Mouse (Mus musculus) 416B (cell line): Measurements from ENCODE around the gene Slc6a20a.
A peak's percentile ranks its signal among the peaks of the same experiment; 100 is the strongest.
"Not testable (repeated sequence)": the region's sequence is repeated elsewhere in the genome, so short reads cannot be mapped to it uniquely, and the experiment has no call there.

ENCODE experiments used
- DNase-seq: peaks from one replicate; pipeline ENCODE4 v3.0.0; 2011; ENCODE audit warnings: low read depth

Slc6a20a gene

DNA sequence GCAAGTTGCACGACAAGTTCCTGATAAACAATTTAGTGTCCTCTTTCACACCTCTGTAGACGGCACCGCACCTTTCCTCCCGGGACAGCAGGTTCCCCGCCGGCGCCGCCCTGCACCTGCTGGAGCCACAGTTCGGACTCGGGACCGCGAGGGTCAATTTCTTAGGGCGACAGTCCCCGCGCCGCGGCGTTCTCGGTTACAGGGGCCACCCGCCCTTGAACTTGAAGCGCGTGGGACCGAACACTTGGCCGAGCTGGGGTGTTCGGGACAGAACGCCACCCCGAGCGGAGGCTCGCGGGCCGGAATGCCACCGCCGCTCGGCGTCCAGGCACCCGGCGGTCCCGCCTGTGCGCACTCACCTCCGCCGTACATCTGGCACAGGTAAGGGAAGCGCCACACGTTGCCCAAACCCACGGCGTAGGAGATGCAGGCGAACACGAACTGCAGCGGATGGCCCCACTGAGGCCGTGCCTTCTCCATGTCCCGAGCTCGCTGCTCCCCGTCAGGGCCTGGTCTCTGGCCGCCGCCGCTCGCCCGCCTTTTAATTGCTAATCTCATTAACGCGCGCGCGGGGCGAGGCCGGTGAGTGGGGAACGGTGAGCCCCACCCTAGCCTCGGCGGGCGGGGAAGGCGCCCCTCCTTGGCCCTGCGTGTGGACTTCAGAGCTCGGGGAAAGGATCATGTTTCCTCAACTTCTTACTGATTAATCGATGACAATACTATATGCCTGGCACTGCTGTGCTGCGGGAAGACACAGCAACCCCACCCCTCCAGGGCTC is at the start of gene Slc6a20a, which contains the start of gene Ccr9:
TSS of gene Slc6a20a (minus strand) at position 559 of the 779 bp plus-strand sequence.
TSS of gene Ccr9 (plus strand) at position 113 of the 779 bp plus-strand sequence.
- no peak for DNase-seq

DNA sequence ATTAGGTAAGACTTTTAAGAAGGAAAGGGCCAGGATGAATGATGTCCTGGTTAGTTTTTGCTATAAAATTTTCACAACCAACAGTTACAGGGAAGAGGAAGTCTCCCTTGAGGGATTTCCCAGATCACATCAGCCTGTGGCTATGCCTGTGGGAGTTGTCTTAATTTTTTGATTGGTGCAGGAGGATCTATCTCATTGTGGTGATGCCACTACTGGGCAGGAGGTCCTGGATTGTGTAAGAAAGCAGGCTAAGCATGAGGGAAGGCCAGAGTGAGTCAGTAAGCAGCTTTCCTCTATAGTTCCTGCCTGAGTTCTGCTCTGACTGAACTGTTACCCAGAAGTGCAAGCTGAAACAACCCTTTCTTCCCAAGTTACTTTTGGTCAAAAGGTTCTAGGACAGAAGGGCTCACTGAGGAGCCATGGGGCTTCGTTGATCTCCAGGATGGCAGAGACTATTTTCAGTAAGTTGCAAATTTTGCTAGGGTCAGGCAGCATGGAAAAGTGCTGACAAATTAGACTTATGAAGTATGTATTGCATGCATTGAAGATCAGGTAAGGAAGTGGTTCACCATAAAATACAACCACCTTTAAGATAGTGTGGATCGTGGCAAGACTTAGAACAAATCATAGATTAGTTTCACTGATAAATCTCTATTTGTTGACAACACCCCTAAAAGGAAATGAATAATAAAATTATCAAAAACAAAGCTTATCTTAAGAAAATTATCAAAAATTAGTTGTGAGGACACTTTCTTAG is 44.2 kb upstream of the Slc6a20a start:
- peak; percentile 65 for DNase-seq

DNA sequence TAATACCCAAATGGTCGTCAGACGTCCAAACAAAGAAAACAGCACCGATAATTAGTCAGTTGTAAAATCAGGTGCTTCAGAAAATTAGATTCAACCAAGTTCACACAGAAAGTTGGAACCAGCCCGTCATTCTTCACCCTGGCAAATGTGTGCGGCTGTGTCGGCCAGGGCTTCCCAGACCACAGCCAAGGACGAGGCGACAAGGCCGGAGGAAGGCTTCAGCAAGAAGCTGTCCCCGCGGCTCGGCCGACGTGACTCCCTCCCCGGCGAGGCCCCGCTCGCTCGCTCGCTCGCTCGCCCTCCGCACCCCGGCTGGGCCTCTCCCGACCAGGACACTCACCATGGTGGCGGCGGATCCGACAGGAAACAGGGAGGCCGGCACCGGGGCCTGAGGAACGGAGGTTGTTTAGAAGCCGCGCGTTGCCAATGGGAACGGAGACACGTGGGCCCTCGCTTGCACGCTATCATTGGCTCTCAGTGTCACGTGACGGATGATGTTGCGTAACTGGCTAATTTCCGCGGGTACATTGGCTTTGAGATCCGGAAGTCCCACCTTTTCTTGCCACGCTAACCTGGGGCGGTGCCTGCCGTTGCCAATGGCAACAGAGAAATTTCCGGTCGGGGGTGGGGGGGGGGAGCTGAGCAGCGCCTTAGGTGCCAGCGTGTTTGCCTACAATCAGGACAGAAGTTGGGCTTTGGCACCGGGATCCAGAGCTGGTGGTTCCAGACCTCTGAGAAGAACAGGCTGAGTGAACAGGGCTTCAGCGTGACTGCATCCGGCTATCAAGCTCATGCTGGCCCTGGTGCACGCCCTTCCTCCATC is 38.7 kb upstream of the Slc6a20a start, which contains the start of gene Lztfl1:
TSS of gene Lztfl1 (minus strand) at position 512 of the 823 bp plus-strand sequence.
- peak; percentile 99 for DNase-seq

DNA sequence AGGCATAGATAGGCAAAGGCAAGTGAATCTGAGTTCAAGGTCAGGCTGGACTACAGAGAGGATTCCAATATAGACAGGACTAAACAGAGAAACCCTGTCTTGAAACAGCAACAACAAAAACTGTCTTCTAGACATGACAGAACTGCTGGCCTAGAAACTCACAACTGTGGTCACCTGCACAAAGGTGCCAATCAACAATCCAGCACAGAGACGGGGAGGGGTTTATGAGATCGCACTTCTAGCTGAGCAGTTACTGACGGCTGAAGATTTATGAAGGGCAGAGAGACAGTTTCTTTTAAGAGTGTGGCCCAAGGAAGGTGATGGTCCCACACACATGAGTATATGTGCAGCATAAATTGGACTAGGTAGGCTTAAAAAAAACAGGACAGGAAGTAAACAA is 37.6 kb upstream of the Slc6a20a start:
- peak; percentile 8 for DNase-seq

DNA sequence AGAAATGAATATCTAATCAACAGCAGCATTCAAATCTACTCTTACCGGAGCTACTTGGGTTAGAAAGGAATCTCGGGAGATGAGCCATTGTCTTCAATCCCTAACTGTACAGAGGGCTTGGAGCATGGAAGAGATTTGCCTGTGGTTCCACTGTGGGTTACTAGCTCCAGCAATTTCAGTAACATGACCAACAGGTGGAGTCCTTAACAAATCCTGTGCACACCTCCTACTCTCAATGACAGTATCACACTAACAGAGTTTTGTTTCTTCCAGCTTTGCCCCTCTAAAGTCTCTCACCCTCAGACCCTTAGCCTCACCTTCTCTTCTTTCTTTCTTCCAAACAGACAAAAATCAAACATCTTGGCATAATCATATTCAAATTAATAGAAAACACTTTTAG is 34.4 kb upstream of the Slc6a20a start:
- DNase-seq = peak; percentile 19

DNA sequence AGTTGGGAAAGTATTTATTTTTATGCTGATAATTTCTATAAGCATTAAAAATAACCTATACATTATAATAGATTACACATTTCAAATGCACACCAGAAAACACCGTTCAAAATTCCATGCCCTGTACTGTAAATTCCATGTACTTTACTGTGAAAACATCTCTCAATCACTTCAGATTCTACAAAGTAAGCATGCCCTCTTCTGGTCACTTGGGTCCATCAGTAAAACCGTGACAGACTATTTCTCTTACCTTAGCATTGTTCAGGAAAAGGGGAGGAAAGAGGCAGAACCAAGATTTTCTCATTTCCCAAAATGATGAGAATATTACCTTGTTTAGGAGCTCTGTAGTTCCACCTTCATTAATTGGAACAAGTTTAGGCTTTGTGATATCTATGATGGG is 30.5 kb upstream of the Slc6a20a start:
- peak; percentile 47 for DNase-seq

DNA sequence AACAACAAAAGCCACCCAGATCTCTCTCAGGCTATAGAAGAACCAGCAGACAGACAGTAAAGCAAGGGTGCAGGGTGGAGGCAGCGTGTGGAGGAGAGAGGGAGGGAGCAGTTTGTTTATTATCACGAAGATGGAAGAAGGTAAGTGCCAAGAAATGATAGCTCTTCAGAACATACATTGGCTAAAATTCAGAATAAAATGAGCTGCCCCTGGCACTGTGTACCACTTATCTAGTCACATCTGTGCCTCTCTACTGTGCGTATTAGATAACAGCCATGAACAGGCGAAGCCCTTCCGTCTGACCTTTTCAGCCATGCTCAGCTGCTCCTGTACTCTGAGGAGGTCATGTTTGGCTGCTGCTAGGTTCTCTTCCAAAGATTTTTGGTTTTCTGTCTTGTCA is 23.1 kb upstream of the Slc6a20a start:
- no peak for DNase-seq

DNA sequence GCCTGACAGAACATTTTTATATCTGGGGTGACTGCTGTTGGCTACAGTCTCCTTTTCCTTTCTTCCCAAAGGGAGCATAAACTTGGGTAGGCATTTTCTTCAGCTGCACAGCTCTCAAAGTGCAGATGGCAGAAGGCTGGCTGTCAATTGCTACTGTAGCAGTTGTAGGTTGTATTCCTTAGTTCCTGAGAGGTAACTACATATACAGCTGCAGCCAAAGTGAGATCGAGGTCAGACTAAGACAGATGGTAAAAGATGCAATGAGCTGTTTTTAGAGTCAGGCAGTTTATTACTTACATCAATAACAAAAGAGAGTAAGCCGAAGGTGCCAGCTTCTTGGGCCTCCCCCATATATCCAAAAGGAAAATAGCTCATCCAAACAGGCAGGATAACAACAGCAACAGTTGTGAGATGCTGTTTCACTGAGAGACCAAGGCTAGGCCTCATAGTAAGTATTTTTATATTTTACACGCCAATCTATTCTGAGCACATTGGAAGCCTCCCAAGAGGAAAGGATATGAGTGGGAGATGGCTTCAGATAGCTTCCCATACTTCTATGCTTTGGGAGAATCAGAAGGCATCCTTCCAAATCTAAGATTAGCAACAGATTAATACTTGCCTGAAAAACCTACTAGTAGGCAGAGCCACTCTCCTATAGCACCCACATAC is 17.1 kb upstream of the Slc6a20a start:
- no peak for DNase-seq

DNA sequence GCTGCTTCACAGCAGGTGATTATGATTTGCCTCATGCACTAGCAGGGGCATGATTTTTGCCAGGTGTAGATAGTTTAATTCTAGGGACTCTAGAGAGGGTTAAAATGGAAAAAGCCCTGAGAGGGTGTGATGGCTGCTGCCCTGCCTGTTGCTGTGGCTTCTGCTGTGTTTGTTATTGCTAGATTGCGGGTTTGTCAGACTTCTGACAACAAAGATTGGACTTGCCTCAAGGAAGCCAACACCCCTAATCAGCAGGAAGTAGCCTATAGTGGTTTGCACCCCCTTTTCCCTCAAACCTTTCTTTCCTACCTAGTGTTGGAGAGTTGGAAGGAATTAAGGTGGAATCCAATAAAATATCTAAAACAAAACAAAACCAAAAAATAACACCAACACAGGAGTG is 9.5 kb upstream of the Slc6a20a start:
- peak; percentile 93 for DNase-seq

DNA sequence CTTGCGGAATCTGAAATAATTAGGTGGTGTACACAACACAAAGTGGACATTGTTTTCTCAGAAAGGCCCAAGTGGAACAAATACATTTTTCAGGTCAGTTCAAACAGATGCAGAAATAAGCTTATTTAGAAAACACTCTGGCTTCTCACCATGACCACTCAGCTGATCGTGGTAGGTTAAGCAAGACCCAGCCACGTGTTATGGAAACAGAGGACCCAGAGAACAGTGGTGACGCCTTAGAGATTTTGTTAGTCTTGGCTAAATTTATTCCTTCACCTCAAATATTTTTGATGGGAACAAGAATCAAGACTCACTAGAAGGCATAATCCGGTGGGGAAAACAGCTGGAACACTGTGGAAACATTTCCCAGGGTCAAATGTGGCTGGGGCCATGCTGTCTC is 7.5 kb upstream of the Slc6a20a start:
- DNase-seq = peak; percentile 51

DNA sequence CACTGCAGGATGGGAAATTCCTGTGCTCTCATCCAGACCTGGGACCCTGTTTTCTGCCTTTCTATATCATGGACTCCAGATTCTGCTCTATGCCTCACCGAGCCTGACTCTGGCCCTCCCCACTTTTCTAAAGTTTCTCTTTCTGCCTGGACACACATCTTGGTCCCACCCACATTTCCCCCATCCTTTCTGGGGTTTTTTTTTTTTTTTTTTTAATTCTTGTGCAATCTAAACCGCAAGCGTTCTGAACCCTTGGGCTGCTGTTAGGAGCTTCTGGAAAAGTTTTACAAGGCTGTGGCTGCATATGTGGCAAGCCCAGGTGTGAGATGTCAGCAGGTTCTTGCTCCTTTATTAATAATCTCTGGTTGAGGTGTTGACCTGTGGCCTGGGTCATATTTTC is 5.0 kb upstream of the Slc6a20a start:
- DNase-seq = peak; percentile 89

DNA sequence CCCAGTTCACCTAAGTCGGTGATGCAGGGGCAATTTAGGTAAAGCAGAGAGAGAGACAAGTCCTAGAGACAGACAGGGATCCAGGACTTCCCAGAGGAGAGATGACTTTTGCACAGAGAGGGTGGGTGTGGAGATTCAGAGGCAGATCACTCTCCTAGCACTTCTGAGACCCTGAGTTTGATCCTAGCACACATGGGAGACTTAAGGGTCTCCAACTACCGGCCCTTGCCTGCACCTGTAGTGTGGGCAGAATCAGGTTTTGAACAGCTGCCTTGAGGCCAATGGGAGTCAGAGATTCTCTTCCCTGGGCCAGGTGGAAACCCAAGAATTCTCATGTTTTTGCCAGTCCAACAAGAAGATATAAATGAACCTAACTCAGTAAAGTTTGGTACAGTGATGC is 513 bp upstream of the Slc6a20a start:
- no peak for DNase-seq

DNA sequence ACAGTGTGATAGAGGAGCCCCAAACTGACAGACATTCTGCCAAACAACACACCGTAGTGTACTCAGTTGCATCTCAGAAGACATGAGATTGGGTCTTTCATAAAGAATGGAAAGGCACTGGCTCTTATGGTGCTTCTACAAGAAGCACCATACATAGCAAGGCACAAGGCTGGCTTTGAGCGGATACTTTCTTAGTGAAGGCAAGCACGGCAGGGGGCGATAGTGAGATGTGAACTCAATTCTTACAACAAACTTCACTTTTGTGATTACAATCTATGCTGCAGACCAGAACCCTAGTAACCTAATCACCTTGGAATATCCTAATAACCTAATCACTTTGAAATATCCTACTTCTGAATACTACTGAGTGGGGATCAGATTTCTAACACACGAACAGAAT is 13.0 kb downstream of the Slc6a20a start:
- DNase-seq = peak; percentile 77

DNA sequence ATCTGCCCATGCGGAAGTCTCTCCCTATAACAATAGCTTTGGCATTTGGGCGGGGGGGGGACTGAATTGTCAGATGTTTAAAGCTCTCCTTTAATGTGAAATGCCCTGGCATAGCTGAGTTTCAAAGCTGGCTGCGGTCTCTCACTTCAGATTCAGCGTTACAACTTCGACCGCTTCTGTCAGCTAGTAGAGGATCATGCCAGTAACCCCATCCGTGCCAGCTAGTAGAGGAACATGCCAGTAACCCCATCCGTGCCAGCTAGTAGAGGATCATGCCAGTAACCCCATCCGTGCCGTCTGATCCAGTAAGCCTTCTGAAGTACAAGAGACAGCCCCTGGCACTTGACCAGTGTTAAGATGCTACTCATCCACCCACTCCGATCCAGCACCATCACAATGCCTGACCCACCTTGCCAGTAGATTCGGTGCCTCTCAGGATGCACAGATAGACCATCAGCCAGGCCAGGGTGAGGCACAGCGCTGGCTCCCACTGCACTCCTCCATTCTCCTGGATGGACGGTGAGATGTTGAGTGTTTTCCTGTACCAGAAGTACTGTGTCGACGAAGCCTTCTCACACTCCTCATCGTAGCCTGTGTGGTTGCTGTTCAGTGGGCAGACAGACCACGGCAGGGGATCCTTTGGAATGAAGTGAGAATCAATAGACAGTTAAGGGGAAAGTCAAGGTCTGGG is 18.6 kb downstream of the Slc6a20a start:
- DNase-seq = not testable (repeated sequence)

DNA sequence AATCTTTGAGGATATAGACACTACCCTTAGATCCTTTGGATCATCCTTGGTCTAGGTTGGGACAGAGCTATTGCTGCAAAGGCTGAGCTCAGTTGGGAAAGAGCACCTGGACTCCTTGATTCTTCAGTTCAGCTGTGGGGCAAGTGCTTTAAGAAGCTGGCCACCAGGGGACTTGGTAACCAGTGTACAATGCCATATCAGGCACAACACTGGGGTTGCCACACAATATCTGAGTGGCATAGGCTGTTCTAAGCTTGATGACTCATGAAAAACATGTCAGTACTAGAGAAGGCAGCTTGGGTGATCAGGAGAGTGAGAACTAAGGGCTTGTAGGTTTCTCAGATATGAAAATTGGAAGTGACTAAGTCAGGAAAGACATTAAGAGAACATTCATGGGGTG is 19.7 kb downstream of the Slc6a20a start:
- peak; percentile 72 for DNase-seq

DNA sequence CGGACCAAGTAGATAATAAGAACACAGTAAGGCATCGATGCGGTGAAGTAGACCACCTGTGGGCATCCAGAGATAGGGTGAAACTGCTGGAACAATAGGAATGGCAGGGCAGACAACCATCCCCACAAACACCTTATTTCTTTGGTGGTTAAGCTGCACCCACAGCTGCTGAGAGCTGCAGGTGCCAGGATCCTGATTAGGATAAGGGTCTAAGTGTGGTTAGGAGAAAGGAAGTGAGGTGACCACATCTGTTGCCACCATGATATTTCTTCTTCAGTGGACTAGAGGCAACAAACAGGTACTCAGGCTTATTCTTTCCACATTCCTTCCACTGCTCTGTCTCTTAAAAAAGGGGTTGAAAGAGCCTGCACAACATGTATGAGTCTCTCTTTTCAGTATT is 21.2 kb downstream of the Slc6a20a start:
- DNase-seq = peak; percentile 62

DNA sequence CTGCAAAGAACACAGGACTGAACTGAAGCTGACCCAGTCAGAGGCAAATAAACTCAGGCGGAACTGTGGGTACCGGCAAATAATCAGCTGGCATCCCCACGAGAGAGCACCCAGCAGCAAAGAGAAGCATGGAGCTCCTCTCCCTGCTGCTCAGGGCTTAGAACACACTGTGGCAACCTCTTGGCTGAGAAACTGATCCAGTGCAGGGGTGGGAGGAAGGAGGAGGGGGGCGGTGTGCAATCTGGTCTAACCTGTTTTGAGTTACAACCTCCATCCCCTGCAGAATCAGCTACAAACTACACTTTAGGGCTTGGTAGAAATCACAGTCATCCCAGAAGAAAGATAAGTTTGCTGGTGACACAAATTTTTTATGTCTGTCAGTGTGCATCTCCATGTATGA is 27.3 kb downstream of the Slc6a20a start:
- DNase-seq = no peak

DNA sequence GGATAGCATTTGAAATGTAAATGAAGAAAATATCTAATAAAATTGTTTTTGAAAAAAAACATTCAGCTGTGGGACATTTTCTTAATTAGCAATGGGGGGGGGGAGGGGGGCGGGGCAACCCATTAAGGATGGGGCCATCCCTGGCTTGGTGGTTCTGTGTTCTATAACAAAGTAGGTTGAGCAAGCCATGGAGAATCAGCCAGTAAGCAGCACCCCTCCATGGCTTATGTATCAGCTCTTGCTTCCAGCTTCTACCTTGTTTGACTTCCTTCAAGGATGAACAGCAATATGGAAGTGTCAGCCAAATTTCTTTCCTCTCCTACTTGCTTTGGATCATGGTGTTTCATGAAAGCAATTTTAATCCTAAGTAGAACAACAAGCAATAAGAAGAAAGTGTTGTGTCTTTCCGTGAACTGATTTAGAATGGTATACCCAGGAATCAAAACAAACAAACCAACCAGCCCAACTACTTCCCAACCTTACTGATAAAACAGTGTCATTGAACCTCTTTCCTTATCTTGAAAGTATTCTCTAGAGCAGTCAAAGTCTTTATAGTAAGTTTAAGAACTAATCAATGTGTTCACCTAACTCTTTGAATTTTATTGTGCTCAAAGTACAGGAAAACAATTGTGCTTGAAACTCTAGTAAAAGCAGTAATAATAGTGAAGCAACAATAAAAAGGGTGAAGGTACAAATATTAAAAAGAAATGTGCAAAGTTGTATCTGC is 28.7 kb downstream of the Slc6a20a start:
- DNase-seq = no peak

DNA sequence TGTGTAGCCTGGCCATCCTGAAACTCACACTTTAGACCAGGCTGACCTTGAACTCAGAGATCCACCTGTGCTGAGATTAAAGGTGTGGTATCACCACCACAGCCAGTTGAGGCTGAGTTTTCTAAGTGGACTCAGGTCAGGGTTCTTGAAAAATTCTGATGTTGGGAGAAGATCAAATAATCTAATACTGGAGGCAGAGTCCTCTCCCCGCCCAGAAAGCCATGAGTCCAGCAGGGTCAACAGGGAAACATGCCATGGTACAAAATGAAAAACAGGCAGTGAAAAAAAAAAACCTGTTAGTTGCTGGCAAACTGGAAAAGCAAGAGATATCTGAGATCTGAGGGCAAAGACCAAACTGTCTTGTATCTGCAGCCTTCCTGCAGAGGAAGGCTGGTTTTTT is 38.6 kb downstream of the Slc6a20a start:
- DNase-seq = no peak

DNA sequence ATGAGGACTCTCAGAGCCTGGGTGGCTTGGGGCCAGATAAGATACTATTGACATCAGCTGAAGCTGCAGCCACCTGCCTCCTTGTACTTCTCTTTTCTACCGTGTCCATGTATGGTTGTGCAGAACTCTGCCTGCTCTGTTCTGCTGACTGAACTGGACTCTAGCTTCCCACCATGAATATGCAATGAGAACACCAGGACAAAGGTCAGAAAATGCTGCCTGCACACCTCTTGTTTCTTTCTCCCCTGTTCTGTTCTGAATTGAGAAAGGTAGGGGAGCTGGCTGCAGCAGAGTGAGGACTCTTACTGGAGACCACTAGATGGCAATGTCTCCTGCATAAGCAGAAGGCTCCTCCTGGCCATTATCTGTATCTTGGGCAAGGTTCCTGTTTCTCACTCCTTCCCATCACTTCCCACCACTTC is 40.0 kb downstream of the Slc6a20a start:
- DNase-seq = peak; percentile 65
